ENCODE assay signal across 7 mouse cellular contexts in the genomic region with DNA sequence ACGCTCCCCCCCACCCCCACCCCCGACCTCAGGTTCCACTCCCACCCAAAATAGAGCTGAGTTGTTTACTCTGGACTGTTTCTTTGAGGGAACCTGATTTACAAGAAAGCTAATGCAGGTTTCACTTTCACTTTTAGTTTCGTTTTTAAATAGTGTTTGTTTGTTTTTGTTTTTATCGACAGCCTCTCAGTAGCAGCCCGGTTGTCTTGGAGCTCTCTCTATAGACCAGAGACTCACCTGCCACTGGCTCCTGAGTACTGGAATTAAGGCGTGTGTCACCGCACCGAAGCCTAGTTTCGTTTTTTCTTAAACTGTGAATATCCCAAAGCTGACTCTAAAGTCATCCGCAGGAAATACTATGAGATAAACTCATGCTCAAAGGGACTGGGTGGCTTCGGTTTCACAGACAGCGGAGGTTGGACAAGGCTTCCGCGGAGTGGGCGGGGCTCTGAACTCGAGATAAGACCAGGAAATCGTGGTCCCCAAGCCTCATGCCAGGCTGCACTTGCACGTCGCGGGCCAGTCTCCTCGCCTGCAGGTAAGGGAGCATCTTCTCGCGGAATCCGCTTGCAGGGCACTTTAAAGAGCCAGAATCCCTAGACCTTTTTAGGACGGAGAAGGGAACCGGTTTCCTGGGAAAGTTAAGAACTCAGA. TPM values are rescaled to one million over a fixed set of nuclear protein-coding genes. Genes with fewer than 3 reads are reported as not detected.
A peak's percentile ranks its signal among the peaks of the same experiment; 100 is the strongest.
DNase-seq lines count a peak whose midpoint lies in the region; ATAC-seq and TF ChIP-seq lines count a peak whose summit lies in the region.

Plgrkt (minus strand) TSS at position 422 of the 654 bp plus-strand sequence.
Cd274 (plus strand) TSS at position 487 of the 654 bp plus-strand sequence.

- peak; percentile 82 for ATAC-seq in activated CD4-positive, CD25-positive, alpha-beta regulatory T cell, adult 4 months
- ATAC-seq in hindbrain, postnatal 0 days = peak; percentile 63
- ATAC-seq in limb, embryonic 11.5 days (ENCODE audit: insufficient number of reproducible peaks, low FRiP score, low TSS enrichment, low read depth) = no peak
- no peak for ATAC-seq in midbrain, embryonic 12.5 days (ENCODE audit: low FRiP score, low read depth)

- no peaks in the 10 kb centered on the region for H3K9me3 ChIP-seq in hindbrain, postnatal 0 days (ENCODE audit: low read length)
- no peaks in the 10 kb centered on the region for H3K9me3 ChIP-seq in limb, embryonic 11.5 days (ENCODE audit: control insufficient read depth, low read length)
- H3K9me3 ChIP-seq in midbrain, embryonic 12.5 days = no peaks in the 10 kb centered on the region

- TF ChIP-seq CTCF in hindbrain, postnatal 0 days (IDR thresholded peaks at IDR 0.05; ENCODE audit: low read depth) = no peak

- no peaks in the 10 kb centered on the region for H3K27me3 ChIP-seq in hindbrain, postnatal 0 days (ENCODE audit: insufficient read depth, low read length)
- H3K27me3 ChIP-seq in limb, embryonic 11.5 days (ENCODE audit: control insufficient read depth, insufficient read depth, low read length) = no peaks in the 10 kb centered on the region
- H3K27me3 ChIP-seq in midbrain, embryonic 12.5 days = peaks cover 4% of the 10 kb centered on the region; the same call in 1 of the 2 replicates

- no peak within 1 kb of the TSS for H3K27ac ChIP-seq in hindbrain, postnatal 0 days
- no peak within 1 kb of the TSS for H3K27ac ChIP-seq in limb, embryonic 11.5 days (replicated peaks; ENCODE audit: low read depth, low read length)
- H3K27ac ChIP-seq in midbrain, embryonic 12.5 days (replicated peaks) = no peak within 1 kb of the TSS

- no peaks in the 10 kb centered on the region for H3K36me3 ChIP-seq in hindbrain, postnatal 0 days (ENCODE audit: insufficient read depth, low read length)
- H3K36me3 ChIP-seq in limb, embryonic 11.5 days (ENCODE audit: control insufficient read depth, insufficient read depth, low read length) = no peaks in the 10 kb centered on the region
- H3K36me3 ChIP-seq in midbrain, embryonic 12.5 days = no peaks in the 10 kb centered on the region

- WGBS in hindbrain, postnatal 0 days = 4% methylated on average over 26 of the region's 26 CpGs
- WGBS in limb, embryonic 11.5 days = 4% methylated on average over 26 of the region's 26 CpGs
- WGBS in midbrain, embryonic 12.5 days = 5% methylated on average over 26 of the region's 26 CpGs

- peak within 1 kb of the TSS; percentile 72 for H3K4me2 ChIP-seq in hindbrain, postnatal 0 days (ENCODE audit: low read depth, low read length)
- H3K4me2 ChIP-seq in limb, embryonic 11.5 days (ENCODE audit: low read depth, severe bottlenecking) = peak within 1 kb of the TSS; percentile 72
- H3K4me2 ChIP-seq in midbrain, embryonic 12.5 days (replicated peaks) = peak within 1 kb of the TSS; percentile 69

- H3K4me3 ChIP-seq in hindbrain, postnatal 0 days (ENCODE audit: low read length) = peak within 1 kb of the TSS; percentile 54
- peak within 1 kb of the TSS; percentile 44 for H3K4me3 ChIP-seq in limb, embryonic 11.5 days (ENCODE audit: low read depth, low read length)
- H3K4me3 ChIP-seq in midbrain, embryonic 12.5 days = peak within 1 kb of the TSS; percentile 41

- H3K4me1 ChIP-seq in hindbrain, postnatal 0 days (ENCODE audit: insufficient read depth, low read length) = peaks cover 4% of the 10 kb centered on the region; the same call in 1 of the 2 replicates
- H3K4me1 ChIP-seq in limb, embryonic 11.5 days (ENCODE audit: control insufficient read depth, insufficient read depth, low read length) = no peaks in the 10 kb centered on the region
- peaks cover 17% of the 10 kb centered on the region; the same call in 1 of the 2 replicates for H3K4me1 ChIP-seq in midbrain, embryonic 12.5 days

- peak; percentile 54 to 74 for DNase-seq in cerebellum, postnatal 25 days
- DNase-seq in gastrocnemius, adult 8-10 months (ENCODE audit: low spot score in 2 of 2) = peak; percentile 31 to 61
- DNase-seq in hindbrain, postnatal 0 days (ENCODE audit: low spot score) = peak; percentile 64
- peak; percentile 66 for DNase-seq in limb, embryonic 11.5 days (ENCODE audit: low spot score)
- peak; percentile 68 for DNase-seq in skeletal muscle tissue, adult 2 months (ENCODE audit: low read depth, low spot score)

- H3K9ac ChIP-seq in hindbrain, postnatal 0 days (replicated peaks; ENCODE audit: low read length) = peak within 1 kb of the TSS; percentile 40; the same call in 1 of the 2 replicates
- peak within 1 kb of the TSS; percentile 24; the same call in 1 of the 2 replicates for H3K9ac ChIP-seq in limb, embryonic 11.5 days (ENCODE audit: low read length)
- peak within 1 kb of the TSS; percentile 44 for H3K9ac ChIP-seq in midbrain, embryonic 12.5 days (replicated peaks)

RNA-seq across cellular contexts. Expression of gene Plgrkt, which starts in this region (rescaled TPM):
- polyA plus RNA-seq in activated CD4-positive, CD25-positive, alpha-beta regulatory T cell, adult 4 months (2017; shearing (Covaris generic)) = 100 to 1,000 TPM; 216 to 219 TPM
- 10 to 100 TPM; 14.3 to 19.8 (median 17.8) TPM for total RNA-seq in gastrocnemius, adult 8-10 months (2022)
- 18.2 and 27.9 TPM in 2 replicates for total RNA-seq in hindbrain, postnatal 0 days (2014; rRNA removed)
- polyA plus RNA-seq in hindbrain, postnatal 0 days (2015; fragmentation: Nextera tagmentation; extraction: Ambion mirVana) = 58.7 and 66.3 TPM in 2 replicates
- 34.4 and 38.3 TPM in 2 replicates for polyA plus RNA-seq in limb, embryonic 11.5 days (2014; fragmentation: Nextera tagmentation; extraction: Ambion mirVana)
- 70.1 and 72.6 TPM in 2 replicates for polyA plus RNA-seq in midbrain, embryonic 12.5 days (2016; fragmentation: Nextera tagmentation; extraction: Ambion mirVana)

RNA-seq across cellular contexts. Expression of gene Cd274, which starts in this region (rescaled TPM):
- 10 to 100 TPM; 37.7 to 48.6 TPM for polyA plus RNA-seq in activated CD4-positive, CD25-positive, alpha-beta regulatory T cell, adult 4 months (2017; shearing (Covaris generic))
- 1 to 10 TPM in 1 of 4 experiments, under 1 TPM in 3; 0.65 to 1.1 (median 0.76) TPM for total RNA-seq in gastrocnemius, adult 8-10 months (2022)
- 0.16 and 0.61 TPM in 2 replicates for total RNA-seq in hindbrain, postnatal 0 days (2014; rRNA removed)
- polyA plus RNA-seq in hindbrain, postnatal 0 days (2015; fragmentation: Nextera tagmentation; extraction: Ambion mirVana) = 0.24 and 0.28 TPM in 2 replicates
- 0.04 TPM in 1 of 2 replicates, not detected in the other for polyA plus RNA-seq in limb, embryonic 11.5 days (2014; fragmentation: Nextera tagmentation; extraction: Ambion mirVana)
- polyA plus RNA-seq in midbrain, embryonic 12.5 days (2016; fragmentation: Nextera tagmentation; extraction: Ambion mirVana) = 0.33 and 0.35 TPM in 2 replicates

Comparison
In these comparisons a context has a peak if more than half of its experiments do, and no peak if none do; other contexts are left out.
1. RNA of gene Cd274 (polyA plus RNA-seq): 37.7 to 48.6 TPM in activated CD4-positive, CD25-positive, alpha-beta regulatory T cell, adult 4 months; 0.33 to 0.35 TPM in midbrain, embryonic 12.5 days, 0.24 to 0.28 TPM in hindbrain, postnatal 0 days and 0.04 TPM in limb, embryonic 11.5 days; every median in the first group is over 10 times any median in the second.
2. ATAC-seq: peak in activated CD4-positive, CD25-positive, alpha-beta regulatory T cell, adult 4 months (single experiment) and hindbrain, postnatal 0 days (single experiment); none in limb, embryonic 11.5 days (single experiment) and midbrain, embryonic 12.5 days (single experiment).
3. Peak in every context shown above with its lines, with median percentiles within 50 percentile points of each other: DNase-seq, H3K4me2 ChIP-seq, H3K4me3 ChIP-seq and H3K9ac ChIP-seq.